Mouse (Mus musculus): ENCODE results near the gene Sec14l3. TPM values are rescaled to one million over a fixed set of nuclear protein-coding genes. Genes with fewer than 3 reads are reported as not detected.

Sec14l3 gene
- polyA plus RNA-seq, 1 experiment from 2014 or later: 0.54 TPM

Other genes starting within 250 kb of the Sec14l3 start
- 23.8 and 27.9 TPM in 2 replicates for gene Osbp2, start 200.9 kb upstream of the Sec14l3 start, polyA plus RNA-seq (2014; fragmentation: Nextera tagmentation; extraction: Ambion mirVana)
- 0.13 and 0.28 TPM in 2 replicates for gene 4921536K21Rik, start 169.7 kb upstream of the Sec14l3 start, polyA plus RNA-seq (2014; fragmentation: Nextera tagmentation; extraction: Ambion mirVana)
- 29.2 and 30.2 TPM in 2 replicates for gene Dusp18, start 169.6 kb upstream of the Sec14l3 start, polyA plus RNA-seq (2014; fragmentation: Nextera tagmentation; extraction: Ambion mirVana)
- gene Slc35e4, start 150.2 kb upstream of the Sec14l3 start, polyA plus RNA-seq (2014; fragmentation: Nextera tagmentation; extraction: Ambion mirVana): 11.2 and 14.2 TPM in 2 replicates
- 31.0 and 31.4 TPM in 2 replicates for gene Tcn2, start 132.7 kb upstream of the Sec14l3 start, polyA plus RNA-seq (2014; fragmentation: Nextera tagmentation; extraction: Ambion mirVana)
- gene Pes1, start 100.9 kb upstream of the Sec14l3 start, polyA plus RNA-seq (2014; fragmentation: Nextera tagmentation; extraction: Ambion mirVana): 45.1 and 48.0 TPM in 2 replicates
- 0.23 TPM in 2 replicates for gene 4930556J24Rik, start 88.1 kb upstream of the Sec14l3 start, polyA plus RNA-seq (2014; fragmentation: Nextera tagmentation; extraction: Ambion mirVana)
- gene Gal3st1, start 81.2 kb upstream of the Sec14l3 start, polyA plus RNA-seq (2014; fragmentation: Nextera tagmentation; extraction: Ambion mirVana): 8.1 and 9.1 TPM in 2 replicates
- gene Sec14l4, start 33.4 kb upstream of the Sec14l3 start, polyA plus RNA-seq (2014; fragmentation: Nextera tagmentation; extraction: Ambion mirVana): not detected in 2 replicates
- 9.3 and 10.6 TPM in 2 replicates for gene Mtfp1, start 30.6 kb downstream of the Sec14l3 start, polyA plus RNA-seq (2014; fragmentation: Nextera tagmentation; extraction: Ambion mirVana)
- gene Sec14l2, start 58.6 kb downstream of the Sec14l3 start, polyA plus RNA-seq (2014; fragmentation: Nextera tagmentation; extraction: Ambion mirVana): 3.6 and 4.1 TPM in 2 replicates
- 46.4 and 48.2 TPM in 2 replicates for gene Rnf215, start 70.4 kb downstream of the Sec14l3 start, polyA plus RNA-seq (2014; fragmentation: Nextera tagmentation; extraction: Ambion mirVana)
- gene Ccdc157, start 95.5 kb downstream of the Sec14l3 start, polyA plus RNA-seq (2014; fragmentation: Nextera tagmentation; extraction: Ambion mirVana): 6.3 and 7.3 TPM in 2 replicates
- gene Sf3a1, start 95.5 kb downstream of the Sec14l3 start, polyA plus RNA-seq (2014; fragmentation: Nextera tagmentation; extraction: Ambion mirVana): 49.3 and 54.7 TPM in 2 replicates
- gene Tbc1d10a, start 121.9 kb downstream of the Sec14l3 start, polyA plus RNA-seq (2014; fragmentation: Nextera tagmentation; extraction: Ambion mirVana): 23.7 and 25.6 TPM in 2 replicates
- gene Castor1, start 153.4 kb downstream of the Sec14l3 start, polyA plus RNA-seq (2014; fragmentation: Nextera tagmentation; extraction: Ambion mirVana): 3.8 and 4.5 TPM in 2 replicates
- gene Osm, start 171.6 kb downstream of the Sec14l3 start, polyA plus RNA-seq (2014; fragmentation: Nextera tagmentation; extraction: Ambion mirVana): not detected in 2 replicates
- gene Lif, start 192.7 kb downstream of the Sec14l3 start, polyA plus RNA-seq (2014; fragmentation: Nextera tagmentation; extraction: Ambion mirVana): 0.29 TPM in 1 of 2 replicates, not detected in the other